Mouse (Mus musculus): ENCODE data around the gene Rela.

The Rela gene

DNA sequence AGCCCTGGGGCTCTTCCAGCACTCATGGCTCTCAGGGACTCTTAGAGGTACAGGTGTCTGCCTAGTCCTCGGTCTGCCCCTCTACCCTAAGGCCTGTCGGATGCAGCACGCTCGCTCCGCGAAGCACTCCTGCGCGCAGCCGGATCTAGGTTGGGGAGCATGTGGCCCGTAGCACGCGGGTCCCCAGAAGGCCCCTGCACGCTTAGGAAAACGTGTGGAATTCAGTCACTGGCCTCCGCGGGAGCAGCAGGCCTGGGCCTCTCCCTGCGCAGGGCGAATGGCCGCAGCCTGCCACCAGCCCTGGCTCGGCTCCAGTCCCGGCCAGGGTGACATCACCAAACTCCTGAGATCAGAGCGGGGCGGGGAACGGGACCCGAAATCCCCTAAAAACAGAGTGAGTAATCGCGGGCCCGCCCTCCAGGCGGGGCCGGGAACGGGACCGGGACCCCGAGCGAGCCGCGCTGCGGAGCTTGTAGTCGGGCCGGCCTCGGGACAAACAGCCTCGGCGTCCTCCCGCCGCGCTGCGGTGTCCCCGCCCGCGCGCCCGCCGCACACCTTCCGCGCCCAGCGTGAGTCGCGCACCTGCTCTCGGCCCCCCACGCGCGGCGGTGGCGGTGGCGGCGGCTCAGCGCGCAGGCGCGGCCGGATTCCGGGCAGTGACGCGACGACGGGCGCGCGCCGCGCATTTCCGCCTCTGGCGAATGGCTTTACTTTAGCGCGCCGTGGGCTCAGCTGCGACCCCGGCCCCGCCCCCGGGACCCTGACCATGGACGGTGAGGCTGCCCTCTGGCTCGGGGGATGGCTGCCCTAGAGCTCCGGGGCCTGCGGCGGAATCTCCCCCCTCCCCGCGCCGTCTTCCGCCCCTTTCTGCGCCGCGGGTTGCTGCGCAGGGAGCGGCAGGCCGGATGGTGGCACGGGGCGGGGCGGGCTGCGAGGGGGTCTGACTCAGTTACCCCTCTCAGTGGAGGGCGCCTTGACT lies at the start of gene Rela:
TSS of gene Rela (plus strand) at position 415 of the 979 bp plus-strand sequence.
- peak; percentile 94 for DNase-seq

DNA sequence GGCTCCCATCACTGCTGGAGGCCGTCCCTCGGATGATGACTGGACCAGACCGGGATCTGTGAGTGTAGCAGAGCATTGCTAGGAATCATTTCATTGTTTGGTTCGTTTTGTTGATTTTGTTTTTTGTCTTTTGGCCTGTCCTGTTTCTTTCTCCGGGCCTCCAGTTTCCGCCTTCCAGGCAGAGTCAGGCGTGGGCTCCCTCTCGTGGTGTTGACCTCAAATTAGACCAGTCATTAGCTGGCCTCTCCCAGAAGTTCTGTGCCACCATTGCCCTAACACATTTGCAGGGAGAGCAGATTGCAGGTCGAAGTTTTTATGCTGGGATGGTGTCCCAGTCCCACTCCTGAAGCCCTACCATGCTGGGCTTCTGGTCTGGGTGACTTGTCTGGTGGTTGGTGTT lies 48.1 kb upstream of the Rela start:
- DNase-seq = no peak

DNA sequence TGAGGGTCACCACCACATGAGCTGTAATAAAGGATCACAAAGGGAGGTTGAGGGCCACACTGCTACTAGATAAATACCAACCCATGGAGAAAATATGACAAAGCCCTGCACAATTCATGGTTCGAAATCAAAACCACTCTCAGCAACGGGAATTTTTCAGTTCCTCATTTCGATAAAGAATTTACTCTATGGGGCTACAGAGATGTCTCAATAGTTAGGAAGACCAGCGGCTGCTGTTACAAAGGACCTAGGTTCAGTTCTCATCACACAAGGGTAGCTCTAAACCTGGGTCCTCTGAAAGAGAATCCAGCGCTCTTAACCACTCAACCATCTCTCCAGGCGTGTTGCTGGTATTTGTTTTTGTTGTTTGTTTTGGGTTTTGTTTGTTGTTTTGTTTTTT lies 45.4 kb upstream of the Rela start:
- DNase-seq = no peak

DNA sequence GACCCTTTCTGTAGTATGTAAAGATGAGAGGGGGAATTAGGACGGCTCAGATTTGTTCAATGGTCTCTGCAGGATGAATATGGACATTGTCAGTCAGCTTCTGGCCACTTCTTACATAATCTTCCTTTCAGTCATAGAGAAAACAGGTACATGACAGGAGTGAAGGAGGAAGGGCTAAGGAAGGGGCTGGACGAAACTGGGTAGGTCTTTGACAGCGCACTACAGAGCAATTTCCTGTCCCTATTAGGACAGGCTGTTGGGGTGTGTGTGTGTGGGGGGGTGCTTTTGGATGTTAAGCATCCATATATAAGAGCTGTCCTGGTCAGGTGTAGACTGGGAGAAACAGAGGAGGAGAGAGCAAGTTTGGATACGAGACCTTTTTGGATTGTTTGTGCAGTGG lies 38.1 kb upstream of the Rela start:
- no peak for DNase-seq

DNA sequence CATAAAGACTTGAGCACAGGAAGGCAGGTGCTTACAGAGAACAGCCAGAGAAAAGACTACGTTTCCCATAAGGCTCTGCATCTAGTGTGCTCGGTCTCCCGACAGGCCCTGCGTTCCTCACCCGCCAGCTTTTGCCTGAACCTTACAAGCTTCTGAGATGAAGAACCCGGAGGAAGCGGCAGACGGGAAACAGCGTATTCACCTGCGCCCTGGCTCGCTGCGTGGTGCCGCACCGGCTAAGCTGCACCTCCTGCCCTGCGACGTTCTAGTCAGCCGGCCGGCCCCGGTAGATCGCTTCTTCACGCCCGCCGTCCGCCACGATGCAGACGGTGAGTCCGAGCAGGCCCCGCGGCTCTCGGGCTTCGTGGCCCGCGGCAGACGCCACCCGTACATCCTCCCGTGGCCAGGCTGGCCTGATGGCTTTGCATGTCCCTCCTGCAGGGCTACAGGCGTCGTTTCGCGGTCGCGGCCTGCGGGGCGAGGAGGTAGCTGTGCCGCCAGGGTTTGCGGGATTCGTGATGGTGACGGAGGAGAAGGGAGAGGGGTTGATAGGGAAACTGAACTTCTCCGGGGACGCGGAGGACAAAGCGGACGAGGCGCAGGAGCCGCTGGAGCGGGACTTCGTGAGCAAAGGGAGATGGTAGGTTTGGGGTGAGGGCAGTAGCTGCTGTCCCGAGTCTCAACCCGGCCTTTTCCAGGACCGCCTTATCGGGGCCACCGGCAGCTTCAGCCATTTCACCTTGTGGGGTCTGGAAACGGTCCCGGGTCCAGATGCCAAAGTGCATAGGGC lies 35.3 kb upstream of the Rela start, which contains the start of gene Rnaseh2c:
TSS of gene Rnaseh2c (plus strand) at position 122 of the 790 bp plus-strand sequence.
- peak; percentile 85 for DNase-seq

DNA sequence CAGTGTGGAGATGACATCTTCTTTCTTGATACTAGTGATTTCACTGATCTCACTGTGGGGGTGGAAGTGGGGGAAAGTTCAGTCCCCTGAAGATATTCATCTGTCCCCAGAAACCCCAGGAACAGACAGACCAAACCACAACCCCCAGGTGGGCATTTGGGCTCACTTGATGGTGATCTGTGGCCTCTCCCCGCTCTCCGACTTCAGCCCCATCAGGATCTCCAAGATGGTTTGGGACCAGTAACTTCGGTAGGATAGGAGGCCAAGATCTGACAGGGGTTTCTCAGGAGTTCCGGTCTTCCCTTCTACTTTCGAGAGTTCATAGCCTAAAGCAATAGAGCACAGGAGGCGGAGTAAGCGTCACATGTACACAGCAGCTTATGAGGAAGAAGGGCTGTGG lies 33.6 kb upstream of the Rela start:
- no peak for DNase-seq

DNA sequence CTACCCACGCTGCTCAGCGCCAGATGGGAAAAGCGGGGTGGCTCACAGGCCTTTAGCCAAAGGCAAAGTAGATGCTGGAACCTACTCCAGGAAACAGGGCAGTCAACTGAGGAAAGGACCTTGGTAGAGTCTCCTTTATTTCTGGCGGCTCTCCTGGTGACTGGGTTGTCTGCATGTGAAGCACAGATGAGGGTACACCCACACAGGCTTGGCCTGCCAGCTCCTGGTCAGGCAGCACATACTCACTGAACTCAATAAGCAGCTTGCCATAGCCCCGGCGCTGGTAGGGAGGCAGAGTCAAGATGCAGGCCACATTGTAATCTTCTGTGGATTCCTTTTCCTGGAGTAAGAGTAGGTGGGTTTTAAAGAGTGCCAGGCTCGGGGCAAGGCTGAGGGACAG lies 32.2 kb upstream of the Rela start:
- no peak for DNase-seq

DNA sequence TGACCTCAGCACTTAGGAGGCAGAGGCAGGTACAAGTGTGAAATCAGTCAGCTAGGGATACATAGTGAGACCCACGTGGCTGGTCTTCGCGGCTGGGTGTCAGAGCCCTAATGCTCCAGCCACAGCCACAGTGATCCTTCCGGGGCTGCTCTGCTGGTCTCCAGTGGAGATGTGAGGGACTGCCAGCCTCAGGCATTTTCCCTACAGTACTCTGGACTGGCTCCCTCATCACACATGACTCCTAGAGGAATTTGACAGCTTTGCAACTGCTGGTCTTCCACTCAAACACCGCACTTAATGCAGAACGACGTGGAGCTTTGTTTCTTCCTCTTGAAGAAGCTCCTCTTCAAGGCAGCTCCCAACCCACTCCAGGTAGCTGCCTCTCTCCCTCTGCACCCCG lies 31.1 kb upstream of the Rela start:
- no peak for DNase-seq

DNA sequence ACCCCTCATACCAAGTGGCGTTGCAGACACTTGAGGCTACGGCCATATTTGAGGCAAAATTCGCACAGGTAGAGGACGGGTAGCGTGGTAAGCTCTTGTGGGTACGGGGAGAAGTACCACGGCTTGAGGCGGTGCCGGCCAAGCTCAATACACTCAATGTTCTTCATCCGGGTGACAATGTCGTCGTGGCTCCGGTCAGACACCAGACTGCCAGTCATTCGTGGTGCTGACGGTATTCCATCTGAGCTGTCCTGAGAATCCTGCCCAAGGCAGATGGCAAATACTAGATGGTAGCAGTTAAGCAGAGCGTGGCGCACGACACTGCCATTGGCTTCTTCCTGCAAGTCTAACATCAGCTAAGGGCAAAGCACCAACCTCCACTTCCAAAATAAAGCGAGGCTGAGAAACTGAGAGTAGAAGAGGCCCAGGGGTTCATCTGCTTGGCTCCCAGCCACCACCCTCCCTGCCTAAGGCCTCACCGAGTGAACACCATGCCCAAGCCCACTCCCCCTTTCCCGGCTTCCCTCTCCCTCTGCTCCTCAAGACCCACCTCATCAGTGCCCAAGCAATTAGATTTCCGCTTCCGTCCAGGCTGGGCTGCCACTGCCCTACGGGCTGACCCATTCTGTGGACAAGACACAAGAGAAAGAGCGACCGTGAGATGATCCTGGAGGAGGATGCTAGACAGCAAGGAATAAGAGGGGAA lies 29.4 kb upstream of the Rela start:
- DNase-seq = no peak

DNA sequence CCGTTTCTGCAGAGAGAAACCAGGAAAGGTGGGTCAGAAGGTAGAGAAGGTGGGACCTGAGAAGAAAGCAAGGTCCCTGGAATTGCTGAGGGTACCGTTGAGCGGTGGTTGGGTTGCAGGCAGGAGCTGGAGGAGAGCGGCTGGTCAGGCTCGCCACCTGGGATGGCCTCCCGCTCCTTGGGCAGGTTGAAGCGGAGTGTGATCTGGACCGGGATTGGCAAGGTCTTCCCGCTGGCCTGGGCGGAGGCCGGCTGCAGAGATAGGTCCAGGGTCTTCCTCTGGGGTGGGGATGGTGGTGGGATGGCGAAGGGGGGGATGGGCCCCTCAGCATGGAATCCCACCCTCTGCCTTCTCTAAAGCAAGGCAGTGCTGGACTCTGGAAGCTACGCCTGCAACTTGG lies 28.6 kb upstream of the Rela start:
- DNase-seq = no peak

DNA sequence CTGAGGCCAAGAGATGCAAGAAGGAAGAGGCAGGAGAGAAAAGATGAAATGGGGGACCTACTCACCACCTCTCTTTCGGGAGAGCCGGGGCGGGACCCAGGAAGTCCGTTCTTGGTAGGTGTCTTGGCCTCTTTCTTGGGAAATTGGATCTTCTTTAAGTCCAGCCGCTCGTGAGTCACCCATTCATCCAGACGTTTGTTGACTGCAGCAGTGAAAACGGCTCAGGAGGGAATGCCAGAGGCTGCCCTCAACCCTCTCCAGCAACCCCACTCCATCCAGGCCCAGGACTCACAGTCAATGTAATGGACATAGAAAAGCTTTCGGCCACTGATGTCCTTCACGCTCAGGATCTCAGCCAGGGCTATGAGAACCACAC lies 28.1 kb upstream of the Rela start:
- DNase-seq = no peak

DNA sequence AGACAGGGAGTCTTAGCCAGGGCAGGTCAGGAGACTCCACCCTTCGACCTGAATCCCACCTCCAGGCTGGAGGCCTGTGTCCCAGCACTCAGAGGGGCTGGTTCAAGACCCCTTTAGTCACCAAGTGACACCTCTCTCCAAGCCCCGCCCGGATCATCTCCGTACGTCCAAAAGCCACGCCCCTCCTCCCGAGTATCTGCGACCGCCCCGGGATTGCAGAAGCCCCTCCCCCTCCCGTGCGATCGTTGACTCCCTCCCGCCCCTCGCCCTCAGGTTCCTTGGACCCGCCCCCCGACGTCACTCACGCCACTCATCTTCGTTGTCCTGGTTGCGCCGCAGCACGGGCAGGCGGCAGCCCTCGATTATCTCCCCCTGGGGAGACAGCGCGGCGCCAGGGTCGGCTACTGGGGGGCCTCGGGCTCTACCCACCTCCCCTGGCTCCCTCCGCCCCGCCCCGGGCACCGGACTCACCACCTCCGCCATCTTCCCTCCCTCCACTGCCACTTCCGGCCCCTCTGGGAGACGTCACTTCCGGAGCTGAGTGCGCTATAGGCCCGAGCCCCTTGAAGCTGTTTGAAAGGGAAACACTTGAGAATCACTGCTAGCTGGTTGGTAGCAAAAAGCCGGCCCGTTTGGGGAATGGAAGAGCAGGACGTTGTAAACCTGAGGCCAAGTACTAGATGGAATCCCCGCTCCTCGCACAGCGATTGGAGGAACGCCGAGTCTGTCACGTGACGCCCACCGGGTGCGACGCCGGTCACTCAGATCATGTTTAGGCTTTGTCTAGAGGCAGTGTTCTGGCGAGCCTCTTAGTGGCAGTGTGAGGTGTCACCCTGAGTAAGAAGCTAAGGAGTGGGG lies 27.5 kb upstream of the Rela start, which contains the start of gene Kat5:
TSS of gene Kat5 (minus strand) at position 691 of the 858 bp plus-strand sequence.
- peak; percentile 94 for DNase-seq

DNA sequence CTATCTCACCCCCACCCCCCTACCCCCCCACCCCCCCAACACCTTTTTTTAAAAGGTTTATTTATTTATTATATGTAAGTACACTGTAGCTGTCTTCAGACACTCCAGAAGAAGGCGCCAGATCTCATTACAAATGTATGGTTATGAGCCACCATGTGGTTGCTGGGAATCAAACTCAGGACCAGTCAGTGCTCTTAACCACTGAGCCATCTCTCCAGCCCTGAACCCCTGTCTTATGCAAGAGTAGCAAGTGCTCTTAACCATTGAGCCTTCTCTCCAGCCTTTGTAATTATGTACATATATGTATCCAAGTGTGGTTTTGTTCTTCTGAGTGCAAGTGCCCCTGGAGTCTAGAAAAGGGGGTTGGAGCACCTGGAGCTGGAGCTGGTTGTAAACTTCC lies 25.3 kb upstream of the Rela start:
- no peak for DNase-seq

DNA sequence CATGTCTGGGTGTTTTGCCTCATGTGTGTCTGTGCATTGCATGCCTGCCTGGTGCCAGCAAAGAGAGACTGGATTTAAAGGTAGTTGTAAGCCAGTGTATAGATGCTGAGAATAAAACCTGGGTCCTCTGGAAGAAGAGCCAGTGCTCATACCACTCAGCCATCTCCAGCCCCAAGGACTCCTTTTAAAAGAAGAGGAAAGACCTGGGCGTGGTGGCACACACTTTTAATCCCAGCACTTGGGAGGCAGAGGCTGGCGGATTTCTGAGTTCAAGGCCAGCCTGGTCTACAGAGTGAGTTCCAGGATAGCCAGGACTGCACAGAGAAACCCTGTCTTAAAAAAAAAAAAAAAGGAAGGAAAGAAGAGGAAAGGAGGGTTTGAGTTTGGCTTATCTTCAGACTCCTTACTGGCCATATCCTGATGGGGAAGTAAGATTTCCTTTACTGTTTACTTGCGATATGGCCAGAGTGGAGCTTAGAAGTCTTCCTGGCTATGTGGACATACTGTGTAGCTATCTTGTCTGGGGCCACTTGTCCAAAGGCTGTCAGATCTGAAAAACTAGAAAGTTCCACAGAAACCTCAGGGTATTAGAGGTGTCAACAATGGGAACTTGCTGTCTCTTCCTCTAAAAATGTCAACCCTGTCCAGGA lies 24.4 kb upstream of the Rela start:
- DNase-seq = no peak

DNA sequence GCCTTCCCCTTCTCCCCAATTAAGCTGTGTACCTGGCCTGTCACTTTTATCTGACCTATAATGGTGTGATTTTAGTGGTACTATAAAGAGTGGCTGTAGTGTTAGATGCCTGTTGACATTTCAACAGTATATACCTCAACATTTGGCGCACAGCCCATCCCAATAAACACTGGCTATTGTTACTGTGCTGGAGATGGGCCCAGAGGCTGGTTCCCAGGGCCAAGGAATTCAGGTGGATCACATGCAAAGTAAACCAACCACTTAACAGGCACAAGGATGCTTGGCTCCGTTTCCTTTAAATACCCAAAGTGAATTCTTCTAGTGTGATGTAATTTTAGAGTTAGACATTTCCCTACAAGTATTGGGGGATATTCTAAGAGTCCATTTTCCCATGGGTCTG lies 22.3 kb upstream of the Rela start:
- DNase-seq = no peak

DNA sequence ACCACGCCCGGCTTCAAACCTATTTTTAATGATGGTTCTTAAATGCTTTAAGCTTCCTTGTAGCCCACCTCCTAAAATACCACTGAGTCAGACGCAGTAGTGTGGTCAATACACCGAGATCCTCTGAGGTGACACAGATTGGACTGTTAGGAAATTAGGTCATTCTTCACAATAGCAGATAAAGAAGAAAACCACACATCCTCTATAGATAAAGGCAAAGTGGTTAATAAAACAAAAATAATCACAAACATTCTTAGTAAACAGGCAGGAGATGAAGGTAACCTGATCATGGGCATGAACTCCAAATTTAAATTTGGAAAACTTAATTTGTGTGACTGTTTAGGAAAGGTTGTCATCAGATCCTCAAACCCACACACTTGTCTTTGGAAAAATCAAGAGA lies 17.3 kb upstream of the Rela start:
- no peak for DNase-seq

DNA sequence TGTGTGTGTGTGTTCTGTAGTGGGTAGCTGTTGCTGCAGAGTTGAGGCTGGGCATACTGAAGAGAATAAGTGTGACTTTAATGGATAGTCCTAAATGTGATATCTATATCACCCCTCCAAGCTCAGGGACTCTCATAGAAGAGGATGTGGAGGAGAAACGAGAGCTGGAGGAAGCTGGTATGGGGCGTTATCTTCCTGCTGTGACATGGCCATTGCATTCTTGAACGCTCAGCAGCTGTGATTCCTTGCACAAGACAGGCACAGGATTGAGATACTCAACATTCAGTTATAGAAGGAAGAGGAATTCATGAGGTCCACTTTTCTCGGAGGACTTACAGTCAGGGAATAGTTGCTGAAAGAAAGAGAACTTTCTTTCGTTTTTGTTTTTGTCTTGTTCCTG lies 15.4 kb upstream of the Rela start:
- DNase-seq = no peak

DNA sequence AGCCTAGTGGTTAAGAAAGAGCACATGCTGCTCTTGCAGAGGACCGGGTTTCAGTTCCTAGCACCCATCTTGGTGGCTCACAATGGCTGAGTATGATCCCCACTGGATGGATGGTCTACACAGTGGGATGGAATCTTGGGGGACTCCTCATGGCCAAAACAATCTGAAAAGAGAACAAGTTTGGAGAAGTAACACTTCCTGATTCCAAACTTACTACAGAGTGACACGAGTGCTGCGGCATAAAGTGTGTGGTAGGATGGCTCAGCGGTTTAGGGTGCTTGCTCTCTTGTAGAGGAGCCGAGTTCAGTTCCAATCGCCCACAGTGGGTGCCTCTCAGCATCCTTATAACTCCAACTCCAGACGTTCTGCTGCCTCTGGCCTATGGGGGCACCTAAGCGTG lies 12.0 kb upstream of the Rela start:
- no peak for DNase-seq

DNA sequence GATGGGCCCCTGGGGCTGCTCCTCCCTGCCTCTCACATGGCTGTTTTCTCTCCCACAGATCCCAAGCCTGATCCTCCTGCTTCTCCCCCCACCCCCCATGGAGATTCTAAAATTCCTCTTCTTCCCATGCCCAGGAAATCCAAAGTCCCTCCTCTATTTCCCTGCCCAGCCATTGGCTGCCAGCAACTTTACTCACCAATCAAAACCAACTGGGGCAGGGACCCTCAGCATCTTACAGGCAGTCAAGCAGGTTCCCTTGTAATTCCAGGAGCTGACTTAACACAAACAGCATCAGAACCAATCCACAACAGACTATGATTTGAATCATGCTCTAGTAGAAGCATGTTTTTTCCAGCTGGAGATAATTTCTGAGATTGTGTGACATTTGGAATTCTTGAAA lies 7.4 kb upstream of the Rela start:
- no peak for DNase-seq

DNA sequence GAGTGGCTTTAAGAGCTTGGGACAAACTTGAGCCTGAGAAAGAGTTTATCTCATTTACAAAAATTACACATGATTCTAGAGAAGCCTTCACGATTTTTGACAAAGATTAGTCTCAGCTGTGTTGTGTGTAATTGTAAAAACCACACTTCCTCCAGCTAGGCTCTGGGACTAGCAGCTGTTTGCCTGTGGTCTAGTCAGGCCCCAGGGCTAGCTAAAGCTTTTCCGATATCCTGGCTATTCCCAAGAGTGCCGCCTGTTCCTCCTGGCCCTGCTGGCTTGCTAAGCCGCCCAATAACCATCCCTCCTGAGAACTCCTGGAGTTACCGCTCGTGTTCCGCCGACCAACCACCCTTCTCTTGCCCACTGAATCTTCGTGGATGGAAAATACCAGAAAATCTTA lies 5.2 kb upstream of the Rela start:
- no peak for DNase-seq

DNA sequence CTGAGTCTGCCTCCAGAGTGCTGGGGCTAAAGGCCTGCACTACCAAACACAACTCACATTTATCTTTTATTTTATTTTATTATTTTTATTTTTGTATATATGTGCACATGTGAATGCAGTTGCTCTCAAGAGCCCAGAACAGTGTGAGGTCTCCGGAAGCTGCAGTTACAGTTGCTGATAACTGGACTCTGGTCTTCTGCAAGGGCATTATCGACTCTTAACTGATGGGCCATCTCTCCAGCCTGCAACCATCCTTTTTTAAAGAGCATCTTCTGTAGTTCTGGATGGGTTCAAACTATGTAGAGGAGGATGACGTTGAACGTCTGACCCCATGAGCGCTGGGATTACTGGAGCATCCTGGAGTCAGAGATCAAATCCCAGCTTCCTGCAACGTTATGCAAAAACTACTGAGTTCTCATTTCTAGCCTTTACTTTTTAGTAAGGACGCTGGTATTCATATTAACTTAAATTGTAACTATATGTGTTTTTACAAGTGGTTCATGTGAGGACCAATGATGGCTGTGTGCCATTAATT lies 1.2 kb upstream of the Rela start:
- no peak for DNase-seq
